Mouse (Mus musculus) heart, adult 2 months (tissue): ENCODE measurements around the gene Fen1. TPM values are rescaled to one million over a fixed set of nuclear protein-coding genes. Genes with fewer than 3 reads are reported as not detected.

Source experiments
- DNase-seq, 2 experiments: peaks; one replicate each; pipeline ENCODE4 v3.0.0; 2021
- H3K27ac ChIP-seq: fragments of 200-600 bp; 2 replicates; pipeline ENCODE4 v1.8.1; 2022
- H3K27me3 ChIP-seq: fragments of 200-500 bp; 2 replicates; pipeline ENCODE4 v1.6.1; 2012; ENCODE audit warnings: mild to moderate bottlenecking, low read length, inconsistent platforms, mixed read lengths; ENCODE audit not compliant: control insufficient read depth, insufficient read depth
- H3K36me3 ChIP-seq: fragments of 200-500 bp; 2 replicates; pipeline ENCODE4 v1.6.1; 2012; ENCODE audit warnings: low read length, inconsistent platforms; ENCODE audit not compliant: control insufficient read depth, insufficient read depth
- H3K4me1 ChIP-seq: fragments of 200-500 bp; 2 replicates; pipeline ENCODE4 v1.6.1; 2011; ENCODE audit warnings: low read length; ENCODE audit not compliant: control insufficient read depth, insufficient read depth
- H3K4me3 ChIP-seq: fragments of 200-600 bp; 2 replicates; pipeline ENCODE4 v1.8.1; 2022
- H3K79me2 ChIP-seq: fragments of 200-500 bp; replicated peaks from 2 replicates; pipeline ENCODE4 v1.6.1; 2012; ENCODE audit warnings: mild to moderate bottlenecking, inconsistent platforms, low read length, moderate library complexity, mixed read lengths; ENCODE audit not compliant: control insufficient read depth, insufficient read depth
- H3K9ac ChIP-seq: fragments of 200-500 bp; 2 replicates; pipeline ENCODE4 v1.6.1; 2012; ENCODE audit warnings: low read depth, mild to moderate bottlenecking, control low read depth, inconsistent platforms, low read length, mixed read lengths
- CTCF ChIP-seq: fragments of 200-600 bp; IDR thresholded peaks from 2 replicates; pipeline ENCODE4 v1.8.1; 2022; ENCODE audit warnings: antibody characterized with exemption, mild to moderate bottlenecking, moderate library complexity
- EP300 ChIP-seq: fragments of 200-500 bp; IDR thresholded peaks from 2 replicates; pipeline ENCODE4 v1.6.1; 2011; ENCODE audit warnings: low read depth, low read length, control low read depth; ENCODE audit not compliant: insufficient read depth
- POLR2A ChIP-seq: fragments of 200-500 bp; IDR thresholded peaks from 2 replicates; pipeline ENCODE4 v1.6.1; 2011; ENCODE audit warnings: mild to moderate bottlenecking, low read depth, low read length, control low read depth; ENCODE audit not compliant: insufficient read depth
- WGBS: fragments of 180-500 bp; shearing (Covaris S2); methylation state at CpG from one replicate; pipeline ENCODE4 v1.1.7; 2018; 5-methylcytosine and 5-hydroxymethylcytosine counted together
- intact Hi-C: fragments of 180-260 bp; cut with DNase I; formaldehyde crosslinking; loops from one replicate; pipeline ENCODE4 v1.15.1; 2025
- long read RNA-seq: library from polyadenylated mRNA; stranded (forward); transcript quantifications from one replicate; pipeline ENCODE4 v2.0.0, GENCODE M21; 2021
- polyA plus RNA-seq: library from polyadenylated mRNA; depleted of rRNA; stranded (reverse); fragments of >200 nt; gene quantifications from 2 replicates; pipeline ENCODE4 v1.2.3, GENCODE M21; 2012; rRNA removed
- total RNA-seq, 2 experiments: library from RNA; stranded (reverse); gene quantifications; 2 replicates each; pipeline ENCODE4 v1.2.3; 2021

The Fen1 gene
- 1 to 10 TPM; 3.7 to 4.5 TPM for total RNA-seq
- 2.9 and 3.8 TPM in 2 replicates for polyA plus RNA-seq
- long read RNA-seq, transcript Fen1-201 (2 exons, 2,341 nt): major isoform, 10 of 15 reads
- long read RNA-seq, partial matches to known transcripts: 0 of 15 reads
- long read RNA-seq, other reads (novel, unspliced or antisense): 0 of 15 reads

DNA sequence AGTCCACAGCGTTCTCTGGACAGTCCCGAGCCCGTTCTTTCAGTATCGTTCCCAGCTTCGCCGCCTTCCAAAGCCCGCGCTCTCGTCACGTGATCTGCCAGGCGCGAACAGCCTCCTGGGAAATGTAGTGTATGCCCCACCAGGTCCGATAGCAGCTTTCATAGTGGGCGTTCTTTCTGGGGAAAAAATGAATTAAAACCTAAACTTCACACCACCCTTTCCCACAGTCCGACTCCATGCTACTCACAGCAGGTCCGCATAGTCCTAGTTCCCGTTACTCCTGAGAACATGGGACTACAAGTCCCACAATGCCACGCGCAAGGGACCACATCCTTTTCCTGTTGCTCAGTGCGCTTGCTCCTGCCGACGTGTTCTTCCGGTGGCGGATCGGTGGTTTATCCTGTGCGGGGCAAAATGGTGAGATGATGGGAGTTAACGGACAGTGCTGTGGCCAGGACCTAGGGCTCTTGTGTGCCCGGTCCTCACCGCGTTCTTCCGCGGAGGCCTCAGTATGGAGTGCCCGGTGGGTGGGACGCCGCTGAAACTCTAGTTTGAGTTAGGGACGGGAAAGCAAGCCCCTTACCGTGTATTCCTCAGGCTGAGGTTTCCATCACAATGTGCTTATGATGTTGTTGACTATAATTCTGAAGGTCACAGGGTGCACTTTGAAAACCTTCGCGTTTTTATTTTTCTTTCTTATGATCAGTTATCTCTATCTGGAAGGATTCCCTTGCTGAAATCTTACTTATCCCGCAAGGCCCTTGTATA, at the start of gene Fen1, which contains the start of gene Tmem258:
Gene Fen1 (minus strand): TSS at position 322 of the 768 bp plus-strand sequence.
Gene Tmem258 (plus strand): TSS at position 167 of the 768 bp plus-strand sequence.
- peak within 1 kb of the TSS; percentile 100 for H3K4me3 ChIP-seq
- H3K4me1 ChIP-seq: peaks cover 7% of the 10 kb centered on the region
- no peak for TF ChIP-seq CTCF
- no peak for TF ChIP-seq EP300
- peak; percentile 90 for TF ChIP-seq POLR2A
- DNase-seq: peak; percentile 92 to 96
- H3K79me2 ChIP-seq: no peaks in the 10 kb centered on the region
- under 1% methylated on average over 40 of the region's 40 CpGs for WGBS
- intact Hi-C loops: loop anchor here (10.0 kb wide), 1 partner anchor 1711 kb away; the partner anchor contains the start of gene Patl1
- no peaks in the 10 kb centered on the region for H3K36me3 ChIP-seq
- H3K27me3 ChIP-seq: no peaks in the 10 kb centered on the region
- peak within 1 kb of the TSS; percentile 66 for H3K9ac ChIP-seq
- peak within 1 kb of the TSS; percentile 91 for H3K27ac ChIP-seq

DNA sequence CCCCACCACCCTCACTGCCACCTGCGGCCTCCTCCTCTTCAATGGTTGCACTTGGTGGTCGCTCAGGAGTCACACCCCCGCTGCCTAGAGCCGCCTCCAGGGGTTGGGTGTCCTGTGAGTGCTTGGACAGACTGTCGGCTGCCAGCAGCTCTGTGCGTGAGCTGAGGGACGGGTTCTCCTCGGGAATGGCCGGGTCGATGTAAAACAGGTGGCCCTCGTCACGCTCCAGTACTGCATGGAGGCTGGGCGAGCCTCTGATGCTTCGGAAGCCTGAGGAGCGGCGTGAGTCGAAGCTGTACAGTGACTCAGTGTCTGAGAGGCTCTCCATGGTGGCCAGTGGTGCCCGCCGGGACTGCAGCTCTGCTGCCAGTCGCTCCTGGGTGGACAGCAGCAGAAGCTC, 44.2 kb upstream of the Fen1 start:
- H3K27ac ChIP-seq: no peak overlapping the region
- H3K9ac ChIP-seq: no peak overlapping the region
- no peaks in the 10 kb centered on the region for H3K79me2 ChIP-seq
- no peaks in the 10 kb centered on the region for H3K36me3 ChIP-seq
- intact Hi-C loops: no loop called here
- H3K4me1 ChIP-seq: no peaks in the 10 kb centered on the region
- no peaks in the 10 kb centered on the region for H3K27me3 ChIP-seq
- no peak for TF ChIP-seq EP300
- TF ChIP-seq CTCF: no peak
- TF ChIP-seq POLR2A: no peak
- 59% methylated on average over 20 of the region's 20 CpGs for WGBS
- DNase-seq: no peak
- no peak overlapping the region for H3K4me3 ChIP-seq

DNA sequence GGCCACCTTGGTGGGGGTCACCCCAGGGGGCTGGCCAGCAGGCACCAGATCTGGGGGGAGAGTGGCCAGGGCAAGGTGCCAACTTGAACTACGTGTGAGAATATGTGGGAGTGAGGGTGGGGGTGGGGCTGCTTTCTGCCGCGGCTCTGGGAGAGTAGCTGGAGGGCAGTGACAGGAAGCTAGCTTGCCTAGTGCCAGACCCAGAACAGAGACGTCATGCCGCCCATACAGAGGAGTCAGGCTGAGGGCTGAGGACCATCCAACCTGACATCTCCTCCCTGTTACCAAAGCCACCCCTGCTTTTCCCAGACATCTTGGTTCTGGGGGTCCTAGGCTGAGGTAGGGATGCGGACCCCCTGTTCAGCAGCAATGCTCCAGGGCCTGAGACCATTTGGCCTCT, 43.2 kb upstream of the Fen1 start:
- no peaks in the 10 kb centered on the region for H3K79me2 ChIP-seq
- no peak overlapping the region for H3K27ac ChIP-seq
- WGBS: 26% methylated on average over 6 of the region's 6 CpGs
- no peaks in the 10 kb centered on the region for H3K36me3 ChIP-seq
- intact Hi-C loops: no loop called here
- H3K4me3 ChIP-seq: no peak overlapping the region
- no peaks in the 10 kb centered on the region for H3K27me3 ChIP-seq
- TF ChIP-seq POLR2A (no peak), EP300 (no peak), CTCF (no peak)
- no peak for DNase-seq
- H3K4me1 ChIP-seq: no peaks in the 10 kb centered on the region
- H3K9ac ChIP-seq: no peak overlapping the region

DNA sequence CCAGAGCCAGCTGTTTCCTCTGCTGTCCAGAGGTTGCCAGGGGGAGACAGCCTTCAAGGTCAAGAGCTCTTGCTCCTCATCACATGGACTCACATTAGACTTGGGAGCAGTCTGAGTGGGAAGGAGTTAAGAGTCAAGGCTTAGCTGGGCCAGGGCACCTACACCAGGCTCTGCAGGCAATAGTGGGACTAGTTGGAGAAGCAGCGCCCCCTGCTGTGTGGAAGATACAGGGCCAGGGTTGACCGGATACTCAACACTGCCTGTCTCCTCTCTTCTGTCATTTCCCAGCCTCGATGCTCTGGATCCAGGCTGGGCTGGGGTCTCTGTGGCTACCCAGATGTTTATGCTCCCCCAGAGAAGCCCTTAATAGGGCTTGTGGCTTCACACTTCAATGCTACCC, 40.2 kb upstream of the Fen1 start:
- Histone ChIP-seq H3K27ac (no peak overlapping the region), H3K79me2 (no peaks in the 10 kb centered on the region), H3K36me3 (no peaks in the 10 kb centered on the region), H3K27me3 (no peaks in the 10 kb centered on the region), H3K9ac (no peak overlapping the region), H3K4me3 (no peak overlapping the region), H3K4me1 (no peaks in the 10 kb centered on the region)
- DNase-seq: peak in 1 of 2 experiments; percentile 57
- WGBS: 20% methylated on average over 3 of the region's 3 CpGs
- intact Hi-C loops: no loop called here
- peak; percentile 66 for TF ChIP-seq CTCF
- no peak for TF ChIP-seq POLR2A

DNA sequence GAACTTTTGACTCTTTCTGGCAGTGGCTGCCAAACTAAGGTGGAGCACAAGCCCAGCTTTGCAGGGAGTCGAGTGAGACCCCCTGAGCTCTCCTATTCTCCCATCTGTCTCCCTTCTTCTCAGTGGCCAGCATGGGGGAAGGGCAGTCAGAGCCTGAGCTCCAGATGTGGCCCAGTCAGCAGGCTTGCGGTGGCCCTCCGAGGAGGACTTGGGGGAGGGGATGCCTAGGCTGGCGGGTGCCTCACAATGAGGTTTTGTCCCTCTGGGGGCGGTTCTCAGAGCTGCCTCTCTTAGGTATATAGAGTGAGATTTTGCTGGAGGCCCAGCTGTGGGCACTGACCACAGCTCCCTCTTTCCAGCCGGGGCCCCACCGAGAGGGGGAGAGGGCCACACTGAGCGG, 38.9 kb upstream of the Fen1 start:
- H3K27ac ChIP-seq: no peak overlapping the region
- intact Hi-C loops: no loop called here
- DNase-seq: no peak
- no peaks in the 10 kb centered on the region for H3K36me3 ChIP-seq
- H3K4me3 ChIP-seq: no peak overlapping the region
- no peaks in the 10 kb centered on the region for H3K4me1 ChIP-seq
- 35% methylated on average over 8 of the region's 8 CpGs for WGBS
- no peaks in the 10 kb centered on the region for H3K79me2 ChIP-seq
- TF ChIP-seq CTCF (no peak), EP300 (no peak), POLR2A (no peak)
- no peak overlapping the region for H3K9ac ChIP-seq
- H3K27me3 ChIP-seq: no peaks in the 10 kb centered on the region

DNA sequence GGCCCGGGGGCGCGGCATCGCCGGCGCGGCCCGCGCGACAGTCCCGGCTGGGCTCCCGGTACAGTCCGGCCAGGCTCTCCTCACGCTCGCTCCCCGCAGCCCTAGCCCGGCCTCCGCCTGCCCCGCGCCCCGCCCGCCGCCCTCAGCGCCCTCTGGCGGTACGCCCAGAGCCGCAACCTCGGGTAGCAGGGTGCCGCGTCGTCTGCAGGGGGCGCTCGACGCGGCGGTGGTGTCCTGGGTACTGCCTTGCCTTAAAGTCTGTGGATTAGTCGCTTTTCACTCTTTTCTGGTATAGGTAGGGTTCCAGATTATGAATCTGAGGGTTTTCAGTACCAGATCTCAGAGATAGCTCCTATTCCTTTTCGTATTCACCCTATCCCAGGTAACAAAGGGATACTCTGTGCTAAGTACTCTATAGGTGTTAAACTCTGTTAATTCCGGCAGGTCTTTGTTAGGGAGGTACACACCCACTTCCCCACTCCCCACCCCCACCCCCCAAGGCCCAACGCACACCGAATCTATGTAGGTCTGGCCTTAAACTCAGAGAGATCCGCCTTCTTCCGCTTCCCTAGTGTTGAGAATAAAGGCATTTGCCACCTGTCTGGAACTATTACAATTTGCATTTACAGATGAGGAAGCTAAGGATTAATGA, 36.8 kb upstream of the Fen1 start, which contains the start of gene Myrf:
Gene Myrf (minus strand): TSS at position 95 of the 652 bp plus-strand sequence.
- intact Hi-C loops: no loop called here
- Histone ChIP-seq H3K36me3 (no peaks in the 10 kb centered on the region), H3K4me3 (peak within 1 kb of the TSS; percentile 31), H3K79me2 (no peaks in the 10 kb centered on the region), H3K27me3 (no peaks in the 10 kb centered on the region), H3K9ac (peak within 1 kb of the TSS; percentile 71), H3K27ac (no peak within 1 kb of the TSS), H3K4me1 (no peaks in the 10 kb centered on the region)
- TF ChIP-seq CTCF (peak; percentile 97), POLR2A (no peak)
- 10% methylated on average over 42 of the region's 43 CpGs for WGBS
- peak; percentile 84 to 87 for DNase-seq
